Mouse (Mus musculus) stomach, embryonic 15.5 days (tissue): ENCODE results near the gene Gdi1. TPM values are rescaled to one million over a fixed set of nuclear protein-coding genes. Genes with fewer than 3 reads are reported as not detected.

Experiments
- ATAC-seq: fragments of 200-750 bp; cut with Nextera tagmentation; 2 replicates; pipeline ENCODE4 v1.8.0; 2017; ENCODE audit warnings: low read depth, moderate number of reproducible peaks, moderate TSS enrichment; ENCODE audit not compliant: insufficient read depth, low FRiP score
- H3K27ac ChIP-seq: fragments of 300-500 bp; sonication (generic); 2 replicates; pipeline ENCODE4 v1.5.1; 2015; ENCODE audit warnings: mild to moderate bottlenecking, inconsistent platforms
- H3K27me3 ChIP-seq: fragments of 300-500 bp; sonication (generic); replicated peaks from 2 replicates; pipeline ENCODE4 v1.6.1; 2015; ENCODE audit warnings: inconsistent platforms
- H3K36me3 ChIP-seq: fragments of 300-500 bp; sonication (generic); 2 replicates; pipeline ENCODE4 v1.6.1; 2015; ENCODE audit warnings: inconsistent platforms
- H3K4me1 ChIP-seq: fragments of 300-500 bp; sonication (generic); 2 replicates; pipeline ENCODE4 v1.6.1; 2015; ENCODE audit warnings: inconsistent platforms
- H3K4me2 ChIP-seq: fragments of 300-500 bp; sonication (generic); 2 replicates; pipeline ENCODE4 v1.6.1; 2015; ENCODE audit warnings: mild to moderate bottlenecking, inconsistent platforms
- H3K4me3 ChIP-seq: fragments of 300-500 bp; sonication (generic); replicated peaks from 2 replicates; pipeline ENCODE4 v1.5.1; 2015; ENCODE audit warnings: inconsistent platforms
- H3K9ac ChIP-seq: fragments of 300-500 bp; sonication (generic); 2 replicates; pipeline ENCODE4 v1.6.1; 2015; ENCODE audit warnings: inconsistent platforms
- H3K9me3 ChIP-seq: fragments of 300-500 bp; sonication (generic); 2 replicates; pipeline ENCODE4 v1.6.1; 2016; ENCODE audit warnings: inconsistent platforms
- WGBS: fragments of 180-500 bp; shearing (Covaris S2); methylation state at CpG from one replicate; pipeline ENCODE4 v1.1.7; 2015; 5-methylcytosine and 5-hydroxymethylcytosine counted together
- polyA plus RNA-seq: library from polyadenylated mRNA; unstranded; fragments of >200 nt; fragmentation: Nextera tagmentation; extraction: Ambion mirVana; gene quantifications from 2 replicates; pipeline ENCODE4 v1.2.1, GENCODE M21; 2015

The Gdi1 gene
- polyA plus RNA-seq: 190 and 196 TPM in 2 replicates

GRCm38 (mm10) chrX:74304867-74305700 lies at the start of gene Gdi1:
Gene Gdi1 (plus strand): TSS chrX:74304998.
- Histone ChIP-seq H3K27ac (peak within 1 kb of the TSS; percentile 83), H3K27me3 (no peaks in the 10 kb centered on the region), H3K36me3 (peaks cover 11% of the 10 kb centered on the region), H3K9me3 (no peaks in the 10 kb centered on the region), H3K9ac (peak within 1 kb of the TSS; percentile 32; the same call in 1 of the 2 replicates), H3K4me3 (peak within 1 kb of the TSS; percentile 54), H3K4me2 (peak within 1 kb of the TSS; percentile 58), H3K4me1 (no peaks in the 10 kb centered on the region)
- peak; percentile 87 for ATAC-seq
- 14% methylated on average over 40 of the region's 41 CpGs for WGBS

GRCm38 (mm10) chrX:74257746-74258145 lies 47.1 kb upstream of the Gdi1 start:
- peaks cover 2% of the 10 kb centered on the region; the same call in 1 of the 2 replicates for H3K36me3 ChIP-seq
- H3K9ac ChIP-seq: no peak overlapping the region
- H3K4me1 ChIP-seq: no peaks in the 10 kb centered on the region
- H3K4me2 ChIP-seq: no peak overlapping the region
- WGBS: 92% methylated on average over 3 of the region's 3 CpGs
- no peaks in the 10 kb centered on the region for H3K27me3 ChIP-seq
- no peak overlapping the region for H3K4me3 ChIP-seq
- ATAC-seq: no peak
- H3K27ac ChIP-seq: no peak overlapping the region
- H3K9me3 ChIP-seq: no peaks in the 10 kb centered on the region

GRCm38 (mm10) chrX:74269736-74270061 lies 35.1 kb upstream of the Gdi1 start:
- Histone ChIP-seq H3K4me3 (peak overlapping the region; percentile 50), H3K36me3 (no peaks in the 10 kb centered on the region), H3K9me3 (no peaks in the 10 kb centered on the region), H3K4me1 (no peaks in the 10 kb centered on the region), H3K27me3 (no peaks in the 10 kb centered on the region), H3K9ac (no peak overlapping the region), H3K27ac (peak overlapping the region; percentile 95), H3K4me2 (peak overlapping the region; percentile 51)
- WGBS: 33% methylated on average over 3 of the region's 3 CpGs
- ATAC-seq: peak; percentile 20

GRCm38 (mm10) chrX:74270062-74270901 lies 34.5 kb upstream of the Gdi1 start, which contains the start of gene Rpl10:
Gene Rpl10 (plus strand): TSS chrX:74270812.
- peak within 1 kb of the TSS; percentile 51 for H3K4me2 ChIP-seq
- H3K9ac ChIP-seq: peak within 1 kb of the TSS; percentile 55; the same call in 1 of the 2 replicates
- WGBS: 15% methylated on average over 42 of the region's 42 CpGs
- no peaks in the 10 kb centered on the region for H3K36me3 ChIP-seq
- peak within 1 kb of the TSS; percentile 95 for H3K27ac ChIP-seq
- H3K9me3 ChIP-seq: no peaks in the 10 kb centered on the region
- H3K27me3 ChIP-seq: no peaks in the 10 kb centered on the region
- H3K4me3 ChIP-seq: peak within 1 kb of the TSS; percentile 50
- H3K4me1 ChIP-seq: no peaks in the 10 kb centered on the region
- ATAC-seq: peak; percentile 95

- no peak for ATAC-seq
- Histone ChIP-seq H3K36me3 (no peaks in the 10 kb centered on the region), H3K4me3 (peak overlapping the region; percentile 50), H3K4me2 (peak overlapping the region; percentile 43), H3K9ac (peak overlapping the region; percentile 55; the same call in 1 of the 2 replicates), H3K27me3 (no peaks in the 10 kb centered on the region), H3K9me3 (no peaks in the 10 kb centered on the region), H3K4me1 (no peaks in the 10 kb centered on the region), H3K27ac (peak overlapping the region; percentile 68)
- 13% methylated on average over 27 of the region's 27 CpGs for WGBS
Measured at GRCm38 (mm10) chrX:74270902-74271551, 33.8 kb upstream of the Gdi1 start.

- Histone ChIP-seq H3K27ac (peak overlapping the region; percentile 26; the same call in 1 of the 2 replicates), H3K9ac (no peak overlapping the region), H3K9me3 (no peaks in the 10 kb centered on the region), H3K4me3 (no peak overlapping the region), H3K27me3 (no peaks in the 10 kb centered on the region), H3K4me1 (no peaks in the 10 kb centered on the region), H3K4me2 (no peak overlapping the region), H3K36me3 (no peaks in the 10 kb centered on the region)
- WGBS: 27% methylated on average over 10 of the region's 10 CpGs
- ATAC-seq: no peak
Measured at GRCm38 (mm10) chrX:74273422-74274322, 31.1 kb upstream of the Gdi1 start.

- H3K36me3 ChIP-seq: no peaks in the 10 kb centered on the region
- no peak overlapping the region for H3K9ac ChIP-seq
- WGBS: 60% methylated on average over 8 of the region's 8 CpGs
- H3K4me1 ChIP-seq: no peaks in the 10 kb centered on the region
- H3K9me3 ChIP-seq: no peaks in the 10 kb centered on the region
- no peak overlapping the region for H3K4me2 ChIP-seq
- no peak for ATAC-seq
- H3K4me3 ChIP-seq: no peak overlapping the region
- H3K27me3 ChIP-seq: no peaks in the 10 kb centered on the region
- H3K27ac ChIP-seq: no peak overlapping the region
Measured at GRCm38 (mm10) chrX:74277916-74278315, 26.9 kb upstream of the Gdi1 start.

- no peak for ATAC-seq
- 13% methylated on average over 14 of the region's 14 CpGs for WGBS
Measured at GRCm38 (mm10) chrX:74281041-74281731, 23.6 kb upstream of the Gdi1 start.

GRCm38 (mm10) chrX:74281732-74282394 lies 22.9 kb upstream of the Gdi1 start, which contains the start of the genes Taz and Dnase1l1:
Gene Taz (plus strand): TSS chrX:74281912.
Gene Dnase1l1 (minus strand): TSS chrX:74282337.
- Histone ChIP-seq H3K36me3 (no peaks in the 10 kb centered on the region), H3K27me3 (no peaks in the 10 kb centered on the region), H3K4me1 (no peaks in the 10 kb centered on the region; the same call in 1 of the 2 replicates), H3K4me2 (peak within 1 kb of the TSS; percentile 73), H3K27ac (peak within 1 kb of the TSS; percentile 91), H3K9ac (peak within 1 kb of the TSS; percentile 48), H3K9me3 (no peaks in the 10 kb centered on the region), H3K4me3 (peak within 1 kb of the TSS; percentile 58)
- peak; percentile 96 for ATAC-seq
- 13% methylated on average over 16 of the region's 16 CpGs for WGBS

More at GRCm38 (mm10) chrX:74281041-74281731, 23.6 kb upstream of the Gdi1 start:
- H3K4me3 ChIP-seq: peak overlapping the region; percentile 58
- no peaks in the 10 kb centered on the region for H3K9me3 ChIP-seq
- H3K4me2 ChIP-seq: peak overlapping the region; percentile 73
- H3K27me3 ChIP-seq: no peaks in the 10 kb centered on the region
- no peak overlapping the region for H3K9ac ChIP-seq
- H3K27ac ChIP-seq: peak overlapping the region; percentile 91
- no peaks in the 10 kb centered on the region; the same call in 1 of the 2 replicates for H3K4me1 ChIP-seq
- H3K36me3 ChIP-seq: no peaks in the 10 kb centered on the region
